Mouse (Mus musculus) erythroblast, embryonic 14.5 days (primary cell): ENCODE measurements around the gene Slc41a1.

Experiments used
- GATA1 ChIP-seq: IDR thresholded peaks from 2 replicates; pipeline ENCODE4 v1.6.1; 2012; ENCODE audit warnings: low read length, inconsistent platforms, mixed read lengths
- TAL1 ChIP-seq: IDR thresholded peaks from 3 replicates; pipeline ENCODE4 v1.6.1; 2012; ENCODE audit warnings: low read length, inconsistent platforms, mixed read lengths

DNA sequence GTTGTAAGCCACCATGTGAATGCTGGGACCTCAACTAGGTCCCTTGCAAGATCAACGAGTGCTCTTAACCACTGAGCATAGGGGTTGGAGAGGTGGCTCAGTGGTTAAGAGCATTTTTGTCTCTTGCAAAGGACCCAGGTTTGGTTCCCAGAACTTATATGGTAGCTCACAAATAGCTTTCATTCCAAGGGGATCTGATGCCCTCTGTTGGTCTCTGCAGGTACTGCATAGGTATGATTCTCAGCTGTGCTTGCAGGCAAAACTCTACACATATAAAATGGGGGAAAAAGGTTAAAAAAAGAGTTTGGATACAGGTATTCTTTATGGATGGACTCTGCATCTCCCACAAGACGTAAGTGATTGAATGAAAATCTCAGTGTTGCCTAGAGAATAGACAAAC, 55.5 kb downstream of the Slc41a1 start:
- TF ChIP-seq GATA1 (no peak), TAL1 (no peak)
